Mouse (Mus musculus) 3T3-L1 (cell line): Measurements from ENCODE around the gene Stk40.
"Not testable (repeated sequence)": the region's sequence is repeated elsewhere in the genome, so short reads cannot be mapped to it uniquely, and the experiment has no call there.

Experiments
- DNase-seq: peaks from one replicate; pipeline ENCODE4 v3.0.0-alpha.2; 2015; ENCODE audit warnings: low read depth, low spot score

Stk40 gene

GRCm38 (mm10) chr4:126155183-126155582 is 51.4 kb downstream of the Stk40 start:
- DNase-seq: no peak

DNA sequence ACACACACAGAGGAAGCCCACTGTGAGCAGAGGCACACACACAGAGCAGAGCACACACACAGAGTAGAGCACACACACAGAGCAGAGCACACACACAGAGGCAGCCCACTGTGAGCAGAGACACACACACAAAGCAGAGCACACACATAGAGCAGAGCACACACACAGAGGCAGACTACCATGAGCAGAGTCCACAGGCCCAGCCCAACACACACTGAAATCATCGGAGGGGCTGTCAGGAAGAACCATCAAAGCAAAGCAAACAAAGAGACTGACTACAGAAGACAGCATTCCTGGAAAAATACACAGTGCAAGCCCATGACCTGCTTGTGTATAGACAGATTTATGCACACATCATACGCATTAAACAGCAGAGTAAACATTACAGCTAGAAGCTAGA is 52.1 kb downstream of the Stk40 start:
- DNase-seq: no peak

- peak; percentile 38 for DNase-seq
These were observed 52.9 kb downstream of the Stk40 start for GRCm38 (mm10) chr4:126156617-126157016.

GRCm38 (mm10) chr4:126157562-126157961 is 53.8 kb downstream of the Stk40 start:
- no peak for DNase-seq

- DNase-seq: no peak
These were observed 55.7 kb downstream of the Stk40 start for GRCm38 (mm10) chr4:126159455-126159854.

GRCm38 (mm10) chr4:126160981-126161380 is 57.2 kb downstream of the Stk40 start:
- no peak for DNase-seq

DNA sequence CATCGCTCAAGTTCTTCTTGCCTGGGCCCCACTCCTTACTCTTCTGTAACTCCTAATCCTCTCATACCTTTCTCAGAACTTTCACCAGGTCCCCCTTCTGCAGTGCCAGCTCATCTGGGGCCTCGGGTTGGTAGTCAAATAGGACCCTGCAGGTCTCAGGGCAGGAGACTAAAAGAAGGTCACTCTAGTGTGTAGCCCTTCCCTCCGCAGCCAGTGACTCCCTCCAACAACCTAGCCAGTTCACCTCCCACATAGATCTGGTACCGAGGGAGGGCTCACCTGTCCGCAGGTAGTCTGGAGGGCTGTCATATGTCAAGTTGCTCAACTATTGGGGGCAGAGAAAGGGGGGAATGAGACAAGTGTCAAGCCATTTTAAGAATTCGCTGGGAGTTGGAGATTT is 57.7 kb downstream of the Stk40 start:
- no peak for DNase-seq

DNA sequence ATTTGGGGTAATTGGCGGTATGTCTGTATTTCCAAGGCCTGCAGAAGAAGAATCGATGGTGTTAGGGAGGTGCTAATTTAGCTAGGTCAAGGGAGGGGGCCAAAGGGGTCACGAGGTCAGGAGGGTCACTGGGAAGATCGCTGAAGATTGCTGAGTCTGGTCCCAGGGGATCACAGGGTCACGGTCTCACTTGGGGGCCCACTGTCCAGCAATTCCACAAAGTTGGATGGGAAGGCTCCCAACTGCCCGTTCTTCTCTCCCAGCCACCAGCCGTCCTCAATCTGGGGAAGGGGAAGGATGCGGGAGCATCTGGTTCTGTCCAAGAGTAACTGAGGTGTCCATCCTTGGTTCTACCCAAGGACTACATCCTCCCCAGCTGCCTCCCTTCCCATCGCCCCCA is 58.2 kb downstream of the Stk40 start:
- no peak for DNase-seq

- DNase-seq: no peak
These were observed 58.8 kb downstream of the Stk40 start for GRCm38 (mm10) chr4:126162544-126163066.

- DNase-seq: no peak
These were observed 59.4 kb downstream of the Stk40 start, which contains the start of gene Sh3d21 for GRCm38 (mm10) chr4:126163067-126163659. Sh3d21 (minus strand) TSS chr4:126163491.

GRCm38 (mm10) chr4:126163685-126164084 is 59.9 kb downstream of the Stk40 start:
- no peak for DNase-seq

- not testable (repeated sequence) for DNase-seq
These were observed 61.3 kb downstream of the Stk40 start for GRCm38 (mm10) chr4:126165092-126165491.

DNA sequence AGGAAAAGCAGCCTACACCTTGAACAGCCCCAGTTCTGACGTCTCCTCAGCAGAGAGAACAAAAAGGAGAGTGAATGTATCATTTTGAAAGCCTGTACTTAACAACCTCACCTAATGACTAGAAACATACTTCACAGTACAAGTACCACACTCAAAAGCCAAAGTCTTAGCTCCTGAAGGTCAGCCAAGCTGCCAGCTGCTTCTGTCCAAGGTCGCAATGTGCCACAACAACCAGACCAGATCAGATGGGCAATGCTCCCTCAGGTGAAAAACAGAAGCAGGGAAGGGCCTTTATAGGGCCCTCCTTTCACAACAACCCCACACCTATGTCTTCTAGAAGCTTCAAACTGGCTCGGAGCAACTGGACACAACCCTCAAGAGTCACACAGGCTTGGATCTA is 62.3 kb downstream of the Stk40 start:
- DNase-seq: no peak

DNA sequence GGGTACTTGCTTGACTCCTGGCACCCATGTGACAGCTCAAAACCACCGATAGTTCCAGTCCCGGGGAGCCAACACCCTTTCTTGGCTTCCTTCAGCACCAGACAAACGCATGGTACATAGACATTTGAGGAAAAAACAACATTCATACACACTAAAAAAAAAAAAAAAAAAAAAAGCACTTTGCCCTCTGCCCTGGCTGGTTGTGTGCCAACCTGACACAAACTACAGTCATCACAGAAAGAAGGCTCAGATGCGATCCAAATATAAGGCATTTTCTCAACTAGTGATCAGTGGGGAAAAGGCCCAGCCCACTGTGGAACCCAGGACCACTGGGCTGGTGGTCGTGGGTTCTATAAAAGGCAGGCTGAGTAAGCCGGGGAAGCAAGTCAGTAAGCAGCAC is 65.1 kb downstream of the Stk40 start:
- no peak for DNase-seq

DNA sequence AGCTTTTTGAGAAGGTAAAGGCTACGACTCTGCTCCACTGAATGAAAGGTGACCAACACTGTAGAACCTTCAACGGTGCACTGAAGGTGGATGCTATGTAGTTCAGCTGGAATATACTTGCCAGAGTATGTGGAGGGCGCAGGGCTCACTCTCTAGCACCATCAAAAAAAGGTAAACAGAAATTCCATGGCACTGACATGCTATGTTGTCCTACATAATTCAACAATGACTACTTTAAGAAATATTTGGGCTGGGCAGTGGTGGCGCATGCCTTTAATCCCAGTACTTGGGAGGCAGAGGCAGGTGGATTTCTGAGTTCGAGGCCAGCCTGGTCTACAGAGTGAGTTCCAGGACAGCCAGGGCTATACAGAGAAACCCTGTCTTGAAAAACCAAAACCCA is 67.0 kb downstream of the Stk40 start:
- not testable (repeated sequence) for DNase-seq

GRCm38 (mm10) chr4:126173800-126174199 is 70.0 kb downstream of the Stk40 start:
- DNase-seq: no peak

DNA sequence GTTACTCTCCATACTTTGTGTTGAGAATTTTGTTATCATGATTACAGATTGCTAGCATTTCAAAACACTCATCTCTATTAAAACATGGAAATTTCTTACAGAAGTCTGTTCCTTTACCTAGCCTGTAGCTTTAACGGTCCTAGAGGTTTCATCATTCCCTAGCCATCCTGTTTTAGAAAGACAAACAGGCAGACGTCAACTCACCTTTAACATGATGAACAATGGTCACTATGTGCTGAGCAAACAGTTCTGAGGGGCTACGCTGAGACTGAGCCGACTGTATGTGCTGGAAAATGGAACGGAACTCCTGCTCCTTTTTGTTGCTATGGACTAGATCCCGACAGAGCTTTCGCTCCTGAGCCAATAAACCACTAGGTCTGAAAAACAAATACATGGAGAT is 72.2 kb downstream of the Stk40 start:
- not testable (repeated sequence) for DNase-seq

- peak; percentile 77 for DNase-seq
These were observed 77.6 kb downstream of the Stk40 start for GRCm38 (mm10) chr4:126181170-126181957.

GRCm38 (mm10) chr4:126183034-126183433 is 79.3 kb downstream of the Stk40 start:
- no peak for DNase-seq

GRCm38 (mm10) chr4:126187096-126187495 is 83.3 kb downstream of the Stk40 start:
- no peak for DNase-seq
